Mouse (Mus musculus) cerebellum, adult 2 months (tissue): Measurements from ENCODE around the gene Dhrs3. TPM values are rescaled to one million over a fixed set of nuclear protein-coding genes. Genes with fewer than 3 reads are reported as not detected.

Experiments used
- DNase-seq, 2 experiments: peaks; one replicate each; pipeline ENCODE4 v3.0.0; 2021
- H3K27ac ChIP-seq: fragments of 200-500 bp; 2 replicates; pipeline ENCODE4 v1.5.1; 2012; ENCODE audit warnings: low read length, control low read depth, inconsistent platforms; ENCODE audit not compliant: insufficient read depth
- H3K27me3 ChIP-seq: fragments of 200-500 bp; 2 replicates; pipeline ENCODE4 v1.6.1; 2012; ENCODE audit warnings: inconsistent platforms, mild to moderate bottlenecking, low read length, moderate library complexity; ENCODE audit not compliant: control insufficient read depth, insufficient read depth
- H3K4me1 ChIP-seq: fragments of 200-500 bp; 2 replicates; pipeline ENCODE4 v1.6.1; 2011; ENCODE audit warnings: low read length; ENCODE audit not compliant: control insufficient read depth, insufficient read depth
- H3K4me3 ChIP-seq: fragments of 200-500 bp; replicated peaks from 2 replicates; pipeline ENCODE3; 2011; ENCODE audit warnings: mild to moderate bottlenecking, low read depth, low read length, control low read depth; ENCODE audit not compliant: insufficient read depth
- CTCF ChIP-seq: fragments of 200-500 bp; IDR thresholded peaks from 2 replicates; pipeline ENCODE4 v1.5.1; 2011; ENCODE audit warnings: low read depth, mild to moderate bottlenecking, control low read depth, low read length, moderate library complexity, borderline replicate concordance; ENCODE audit not compliant: insufficient read depth
- POLR2A ChIP-seq: fragments of 200-500 bp; IDR thresholded peaks from 2 replicates; pipeline ENCODE4 v1.6.1; 2011; ENCODE audit warnings: low read length, control low read depth, borderline replicate concordance; ENCODE audit not compliant: insufficient read depth
- WGBS: fragments of 180-500 bp; shearing (Covaris S2); methylation state at CpG from one replicate; pipeline ENCODE4 v1.1.7; 2018; 5-methylcytosine and 5-hydroxymethylcytosine counted together
- polyA plus RNA-seq: library from polyadenylated mRNA; depleted of rRNA; stranded (reverse); fragments of >200 nt; gene quantifications from 2 replicates; pipeline ENCODE4 v1.2.3, GENCODE M21; 2012; rRNA removed

Dhrs3 gene
- polyA plus RNA-seq: 21.8 and 24.4 TPM in 2 replicates

DNA sequence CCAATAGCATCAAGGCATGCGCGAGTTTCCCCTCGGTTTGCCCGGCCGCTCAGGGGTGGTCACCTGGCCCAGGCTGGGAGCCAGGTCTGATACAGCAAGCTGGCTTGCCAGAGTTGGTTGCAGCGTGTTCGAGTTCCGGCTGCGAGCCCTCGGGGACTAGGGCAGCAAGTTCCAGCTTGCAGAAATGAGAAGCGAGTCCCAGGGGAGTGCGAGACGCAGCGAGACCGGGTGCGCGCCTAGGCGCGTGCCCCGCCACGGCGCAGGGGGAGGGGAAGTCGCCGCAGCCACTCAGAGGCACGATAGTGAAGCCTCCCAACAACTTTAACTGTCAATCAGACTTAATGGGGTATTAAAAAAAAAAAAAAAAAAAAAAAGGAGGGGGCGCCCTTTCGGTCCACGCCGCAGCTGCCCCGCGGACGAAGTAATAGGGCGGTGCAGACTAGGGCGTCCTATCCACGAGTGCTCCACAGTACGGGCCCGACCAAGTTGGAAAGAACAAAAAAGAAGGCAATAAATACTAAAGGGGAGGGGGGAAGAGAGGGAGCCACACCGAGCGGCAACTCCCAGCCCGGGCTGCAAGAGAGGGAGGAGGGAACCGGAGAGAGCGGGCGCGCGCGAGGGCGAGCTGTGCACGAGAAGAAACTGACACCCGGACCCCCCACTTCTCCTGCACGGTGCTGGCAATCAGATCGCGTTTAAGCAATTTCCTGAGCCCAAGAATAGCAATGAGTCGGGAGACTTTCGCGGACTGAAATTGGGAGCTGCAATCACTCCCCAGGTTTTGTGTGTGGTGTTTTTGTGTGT lies at the start of gene Dhrs3:
Gene Dhrs3 (plus strand): TSS at position 695 of the 804 bp plus-strand sequence.
- peak within 1 kb of the TSS; percentile 58 for H3K4me3 ChIP-seq
- peak; percentile 52 to 56 for DNase-seq
- H3K27ac ChIP-seq: no peak within 1 kb of the TSS
- under 1% methylated on average over 54 of the region's 55 CpGs for WGBS
- TF ChIP-seq POLR2A (no peak), CTCF (no peak)
- H3K27me3 ChIP-seq: no peaks in the 10 kb centered on the region
- H3K4me1 ChIP-seq: peaks cover 10% of the 10 kb centered on the region; the same call in 1 of the 2 replicates

DNA sequence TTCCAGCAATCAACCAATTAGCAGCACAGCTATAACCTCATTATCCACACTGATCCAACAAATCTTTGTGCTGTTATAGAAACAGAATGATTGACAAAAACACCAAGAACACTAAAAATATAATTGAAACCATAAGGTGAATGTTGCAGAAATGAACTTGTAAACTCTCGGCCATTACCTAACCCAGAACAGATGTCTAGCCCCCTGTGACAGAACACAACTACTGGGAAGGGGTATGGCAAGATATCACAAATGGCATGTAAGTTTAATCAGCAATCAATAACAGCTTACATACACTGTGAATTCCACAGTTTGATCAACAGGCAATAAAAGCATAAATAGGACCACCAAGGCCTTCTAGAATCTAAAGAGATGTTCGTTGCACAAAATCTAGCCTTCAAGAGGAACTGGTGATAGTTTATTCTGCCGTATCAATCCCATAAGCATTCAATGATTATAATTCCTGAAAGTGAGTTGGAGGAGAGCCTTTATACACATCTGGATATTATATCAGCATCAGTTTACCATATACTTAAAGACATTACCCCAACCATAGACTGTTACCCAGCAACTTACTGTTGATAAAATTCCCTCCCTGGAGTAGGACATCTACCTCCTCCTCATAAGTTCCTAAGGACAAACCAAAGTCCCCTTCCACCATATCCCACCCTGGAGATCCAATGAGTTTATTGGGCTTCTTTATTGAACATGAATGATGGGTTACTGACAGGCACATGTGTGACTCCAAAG lies 30.7 kb upstream of the Dhrs3 start:
- Histone ChIP-seq H3K4me1 (no peaks in the 10 kb centered on the region), H3K27ac (no peak overlapping the region), H3K27me3 (no peaks in the 10 kb centered on the region), H3K4me3 (no peak overlapping the region)
- WGBS: 92% methylated on average over 3 of the region's 3 CpGs
- DNase-seq: no peak
- TF ChIP-seq POLR2A (no peak), CTCF (no peak)

DNA sequence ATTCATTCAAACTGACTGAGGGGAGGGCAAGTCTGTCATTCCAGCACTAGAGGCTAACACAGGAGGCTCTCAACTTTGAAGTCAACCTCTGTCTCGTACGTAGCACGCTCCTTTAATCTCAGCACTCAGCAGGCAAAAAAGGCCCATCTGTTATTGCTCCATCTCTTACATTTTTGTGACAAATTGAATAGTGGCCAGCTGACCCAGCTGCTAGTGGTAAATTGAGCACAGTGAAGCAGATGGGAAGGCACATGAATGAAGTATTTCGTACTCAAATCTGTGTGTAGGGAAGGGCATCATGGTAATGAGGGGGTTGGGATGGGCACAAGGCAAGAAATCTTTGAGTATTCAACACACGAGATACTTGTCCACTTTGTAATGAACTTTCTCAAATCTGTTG lies 24.7 kb upstream of the Dhrs3 start:
- TF ChIP-seq CTCF: no peak
- no peak for TF ChIP-seq POLR2A
- 29% methylated on average over 5 of the region's 5 CpGs for WGBS
- DNase-seq: no peak
- no peak overlapping the region for H3K27ac ChIP-seq
- H3K4me3 ChIP-seq: no peak overlapping the region
- no peaks in the 10 kb centered on the region for H3K27me3 ChIP-seq
- H3K4me1 ChIP-seq: no peaks in the 10 kb centered on the region

DNA sequence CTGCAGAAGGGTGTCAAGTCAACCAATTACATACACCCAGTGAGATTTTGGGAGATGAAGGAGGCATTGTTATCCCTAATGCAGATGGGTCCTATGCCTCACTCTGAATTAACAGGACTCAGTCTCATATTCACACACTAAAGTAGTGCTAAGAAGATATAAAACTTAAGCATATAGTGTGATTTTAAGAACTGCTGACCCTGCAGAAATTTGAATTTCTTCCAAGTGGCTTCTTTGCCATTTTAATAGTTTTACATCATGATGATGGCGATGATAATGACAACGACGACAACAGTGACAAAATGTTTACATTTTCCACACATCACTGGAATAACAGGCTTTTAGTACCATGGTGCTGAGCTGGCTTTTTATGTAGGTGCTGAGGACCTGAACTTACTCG lies 24.0 kb upstream of the Dhrs3 start:
- no peak for TF ChIP-seq POLR2A
- no peak for TF ChIP-seq CTCF
- H3K27ac ChIP-seq: no peak overlapping the region
- H3K27me3 ChIP-seq: no peaks in the 10 kb centered on the region
- no peak overlapping the region for H3K4me3 ChIP-seq
- H3K4me1 ChIP-seq: no peaks in the 10 kb centered on the region
- WGBS: 68% methylated on average over 4 of the region's 4 CpGs
- no peak for DNase-seq

DNA sequence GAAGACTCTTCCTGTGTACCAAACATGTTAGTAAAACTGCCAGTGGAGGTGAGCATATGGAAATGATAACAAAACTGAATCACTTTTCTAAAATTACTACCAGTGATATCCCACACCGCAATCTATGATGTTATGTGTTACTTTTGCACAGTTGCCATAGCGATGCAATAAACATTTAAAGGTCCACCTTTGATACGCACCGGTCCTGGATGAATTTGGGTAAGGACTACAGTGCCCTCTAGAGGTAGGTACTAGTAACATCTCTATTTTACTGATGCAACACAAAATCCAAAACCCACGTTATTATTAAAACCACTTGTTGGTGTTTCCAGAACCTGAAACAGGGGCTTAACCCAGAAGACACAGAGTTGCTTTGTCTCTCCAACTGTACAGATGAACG lies 19.7 kb upstream of the Dhrs3 start:
- Histone ChIP-seq H3K27ac (no peak overlapping the region), H3K4me1 (no peaks in the 10 kb centered on the region), H3K27me3 (no peaks in the 10 kb centered on the region), H3K4me3 (no peak overlapping the region)
- no peak for TF ChIP-seq CTCF
- TF ChIP-seq POLR2A: no peak
- no peak for DNase-seq
- 40% methylated on average over 6 of the region's 6 CpGs for WGBS

DNA sequence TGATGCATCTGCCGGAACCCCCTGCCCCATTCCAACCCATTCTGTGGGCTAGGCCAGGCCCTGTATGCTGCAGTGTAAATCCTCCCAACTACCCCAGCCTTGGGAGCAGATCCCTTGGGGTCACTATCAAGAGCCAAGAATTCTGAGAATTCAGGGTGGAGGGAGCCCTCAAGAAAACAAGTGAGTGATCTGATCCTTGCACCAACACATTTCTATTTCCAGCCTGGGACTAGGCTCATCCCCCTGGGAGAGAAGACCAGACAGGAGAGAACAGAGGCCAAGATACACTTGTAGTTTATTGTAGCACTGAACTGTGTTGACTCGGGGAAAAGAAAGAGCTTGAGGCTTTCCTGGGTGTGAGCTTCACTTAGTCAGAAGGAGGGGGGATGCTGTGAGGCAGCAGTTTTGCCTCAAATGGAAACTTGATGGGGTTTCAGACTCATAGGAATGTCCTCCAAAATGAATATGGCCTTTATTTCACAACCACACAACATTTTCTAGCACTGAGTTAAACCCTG lies 17.0 kb upstream of the Dhrs3 start:
- TF ChIP-seq POLR2A (no peak), CTCF (no peak)
- Histone ChIP-seq H3K4me1 (no peaks in the 10 kb centered on the region), H3K27ac (no peak overlapping the region), H3K27me3 (no peaks in the 10 kb centered on the region), H3K4me3 (no peak overlapping the region)
- 76% methylated on average over 2 of the region's 2 CpGs for WGBS
- DNase-seq: no peak

DNA sequence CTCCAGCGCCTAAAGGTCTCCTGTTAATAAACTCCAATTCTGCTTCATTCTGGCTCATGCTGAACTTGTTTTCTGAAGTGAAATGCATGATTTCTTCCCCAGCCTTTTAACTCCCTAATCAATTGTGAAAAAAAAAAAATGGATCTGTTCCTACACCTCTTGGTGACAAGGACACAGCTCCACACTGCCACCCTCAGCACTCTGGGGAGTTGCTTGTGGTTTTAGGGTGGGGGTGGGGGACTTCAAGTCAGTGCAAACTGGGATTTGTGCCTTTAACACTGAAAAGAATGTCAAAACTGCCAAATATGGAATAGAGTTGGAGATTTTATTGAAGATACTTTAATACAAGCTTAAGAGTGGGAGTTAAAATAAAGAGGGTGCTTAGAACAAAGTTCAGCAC lies 13.1 kb upstream of the Dhrs3 start:
- no peaks in the 10 kb centered on the region for H3K27me3 ChIP-seq
- no peak for DNase-seq
- no peaks in the 10 kb centered on the region for H3K4me1 ChIP-seq
- TF ChIP-seq CTCF (no peak), POLR2A (no peak)
- no peak overlapping the region for H3K4me3 ChIP-seq
- 75% methylated on average over 1 of the region's 1 CpGs for WGBS
- no peak overlapping the region for H3K27ac ChIP-seq
